Mouse (Mus musculus) heart, postnatal 4 days (tissue): ENCODE data around the gene Mrps36. TPM values are rescaled to one million over a fixed set of nuclear protein-coding genes. Genes with fewer than 3 reads are reported as not detected.
"Not testable (repeated sequence)": the region's sequence is repeated elsewhere in the genome, so short reads cannot be mapped to it uniquely, and the experiment has no call there.

Experiments used
- DNase-seq: peaks from one replicate; pipeline ENCODE4 v3.0.0; 2021
- total RNA-seq, 2 experiments: library from RNA; stranded (reverse); gene quantifications; 2 replicates each; pipeline ENCODE4 v1.2.3; 2021

The Mrps36 gene
- total RNA-seq, 2 experiments from 2014 or later = 140 to 151 TPM

GRCm38 (mm10) chr13:100731462-100732046 is 12.9 kb downstream of the Mrps36 start:
- not testable (repeated sequence) for DNase-seq

- peak; percentile 94 for DNase-seq
Measured at GRCm38 (mm10) chr13:100730861-100731176, 13.6 kb downstream of the Mrps36 start, which contains the start of gene Cdk7. TSS of gene Cdk7 (minus strand) at chr13:100730939.

GRCm38 (mm10) chr13:100730153-100730860 is 14.2 kb downstream of the Mrps36 start:
- DNase-seq = peak; percentile 32

- not testable (repeated sequence) for DNase-seq
Measured at GRCm38 (mm10) chr13:100728530-100728929, 15.9 kb downstream of the Mrps36 start.

- DNase-seq = no peak
Measured at GRCm38 (mm10) chr13:100728086-100728485, 16.4 kb downstream of the Mrps36 start.

GRCm38 (mm10) chr13:100725194-100725593 is 19.3 kb downstream of the Mrps36 start:
- no peak for DNase-seq

GRCm38 (mm10) chr13:100724051-100724754 is 20.3 kb downstream of the Mrps36 start:
- peak; percentile 38 for DNase-seq

- DNase-seq = no peak
Measured at GRCm38 (mm10) chr13:100721656-100722055, 22.8 kb downstream of the Mrps36 start.

GRCm38 (mm10) chr13:100715467-100715866 is 29.0 kb downstream of the Mrps36 start:
- DNase-seq = no peak

- DNase-seq = no peak
Measured at GRCm38 (mm10) chr13:100706206-100706605, 38.3 kb downstream of the Mrps36 start.

- peak; percentile 8 for DNase-seq
Measured at GRCm38 (mm10) chr13:100703468-100703867, 41.0 kb downstream of the Mrps36 start.

- DNase-seq = no peak
Measured at GRCm38 (mm10) chr13:100698866-100699265, 45.6 kb downstream of the Mrps36 start.

GRCm38 (mm10) chr13:100697541-100697940 is 46.9 kb downstream of the Mrps36 start:
- DNase-seq = no peak

GRCm38 (mm10) chr13:100687513-100687912 is 56.9 kb downstream of the Mrps36 start:
- DNase-seq = no peak

Other genes with a start within 250 kb of the Mrps36 start
- 1 to 10 TPM; 1.6 TPM for gene Ocln, start 191.9 kb downstream of the Mrps36 start, total RNA-seq
- 1 to 10 TPM; 1.7 to 2.0 TPM for gene Marveld2, start 127.7 kb downstream of the Mrps36 start, total RNA-seq
- 100 to 1,000 TPM; 102 to 106 TPM for gene Ak6, start 93.7 kb downstream of the Mrps36 start, total RNA-seq
- gene Rad17, start 93.6 kb downstream of the Mrps36 start, total RNA-seq = 10 to 100 TPM; 21.8 to 22.5 TPM
- 10 to 100 TPM; 19.8 to 20.3 TPM for gene Taf9, start 93.1 kb downstream of the Mrps36 start, total RNA-seq
- gene Ccdc125, start 74.9 kb downstream of the Mrps36 start, total RNA-seq = 1 to 10 TPM; 1.2 to 1.6 TPM
- 10 to 100 TPM; 38.0 to 39.1 TPM for gene Cdk7, start 13.7 kb downstream of the Mrps36 start, total RNA-seq
- 1 to 10 TPM; 8.7 to 9.3 TPM for gene Cenph, start 31.2 kb upstream of the Mrps36 start, total RNA-seq
- 10 to 100 TPM; 77.4 to 91.6 TPM for gene Ccnb1, start 41.9 kb upstream of the Mrps36 start, total RNA-seq
- 10 to 100 TPM; 32.6 to 33.5 TPM for gene Slc30a5, start 88.8 kb upstream of the Mrps36 start, total RNA-seq